Mouse (Mus musculus): ENCODE results near the gene Gm49601.

- no peak for TF ChIP-seq CTCF (IDR thresholded peaks at IDR 0.05; ENCODE audit: borderline replicate concordance, extremely low read depth, insufficient read depth, insufficient read length)
- TF ChIP-seq POLR2A (IDR thresholded peaks at IDR 0.05; ENCODE audit: borderline replicate concordance, extremely low read depth, insufficient read depth, insufficient read length, poor library complexity, severe bottlenecking) = no peak
These were observed 14.5 kb downstream of the Gm49601 start for GRCm38 (mm10) chr16:18611752-18612151.
